Mouse (Mus musculus) left cerebral cortex, postnatal 10 days (tissue): ENCODE results near the gene Schip1. TPM values are rescaled to one million over a fixed set of nuclear protein-coding genes. Genes with fewer than 3 reads are reported as not detected.

Experiments
- DNase-seq, 2 experiments: peaks; one replicate each; pipeline ENCODE4 v3.0.0; 2021 to 2022; ENCODE audit warnings: low spot score in 2 of 2, mixed read lengths in 1 of 2; ENCODE audit errors: extremely low spot score in 1 of 2
- intact Hi-C: fragments of 180-260 bp; cut with DNase I; formaldehyde crosslinking; loops from one replicate; pipeline ENCODE4 v1.15.1; 2025
- total RNA-seq, 2 experiments: library from RNA; stranded (reverse); gene quantifications; 2 replicates each; pipeline ENCODE4 v1.2.3; 2021

Gene Schip1
- total RNA-seq, 2 experiments from 2014 or later, result 182 to 193 TPM

DNA sequence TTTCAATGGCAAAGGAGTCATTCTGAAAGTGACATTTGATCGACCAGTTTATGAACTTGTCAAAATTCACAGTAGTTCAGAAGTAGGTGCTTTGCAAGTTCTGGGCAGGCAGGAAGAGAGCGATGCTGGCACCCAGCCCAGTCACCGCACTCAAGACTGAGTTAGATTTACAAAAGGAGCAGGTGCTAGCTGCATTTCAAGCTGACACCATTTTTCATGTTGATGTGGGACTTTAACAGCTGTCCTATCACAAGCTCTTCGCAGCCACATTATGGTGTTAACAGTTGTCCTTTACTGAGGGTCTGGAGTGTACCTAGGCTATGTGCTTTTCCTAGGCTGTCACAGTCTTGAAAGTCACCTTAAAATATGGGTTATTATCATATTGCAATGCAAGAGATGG is 181.6 kb downstream of the Schip1 start:
- intact Hi-C loops, result no loop called here
- DNase-seq, result peak in 1 of 2 experiments; percentile 49

DNA sequence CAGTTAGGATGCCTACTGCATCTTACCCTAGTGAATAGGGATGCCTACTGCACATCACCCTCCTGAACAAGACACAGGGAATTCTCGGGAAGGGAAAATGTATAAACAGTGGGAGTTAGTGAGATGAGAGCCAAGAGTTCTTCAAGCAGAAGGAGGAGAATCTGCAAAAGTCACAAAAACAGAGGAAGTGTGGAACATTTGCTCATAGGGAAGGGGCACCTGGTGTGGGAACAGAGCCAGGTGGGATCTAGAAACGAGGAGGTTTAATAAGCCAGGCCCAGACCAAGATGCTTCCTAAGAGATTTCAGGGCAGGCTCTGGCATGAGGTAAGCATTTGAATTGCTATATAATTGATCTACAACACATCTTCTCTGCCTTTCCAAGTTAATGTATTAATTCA is 186.0 kb downstream of the Schip1 start:
- peak in 1 of 2 experiments; percentile 20 for DNase-seq
- intact Hi-C loops, result no loop called here

DNA sequence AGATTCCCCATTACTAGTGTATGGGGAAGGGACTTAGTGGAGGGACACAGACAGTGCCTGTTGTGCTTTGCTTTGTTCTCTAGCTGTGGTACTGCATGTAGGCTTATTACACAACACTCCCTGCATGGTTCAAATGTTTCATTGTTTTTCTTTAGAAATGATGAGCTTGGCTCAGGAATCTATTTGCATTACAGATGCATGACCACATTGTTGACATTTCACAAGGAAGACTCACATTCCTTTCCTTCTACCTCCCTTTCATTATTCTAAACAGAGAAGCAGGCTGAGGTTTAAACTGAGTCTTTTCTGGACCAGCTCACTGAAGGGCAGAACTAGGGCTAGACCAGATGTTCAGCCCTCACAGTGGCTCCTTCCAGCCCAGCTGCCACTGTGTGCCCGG is 187.7 kb downstream of the Schip1 start:
- intact Hi-C loops, result no loop called here
- DNase-seq, result no peak

DNA sequence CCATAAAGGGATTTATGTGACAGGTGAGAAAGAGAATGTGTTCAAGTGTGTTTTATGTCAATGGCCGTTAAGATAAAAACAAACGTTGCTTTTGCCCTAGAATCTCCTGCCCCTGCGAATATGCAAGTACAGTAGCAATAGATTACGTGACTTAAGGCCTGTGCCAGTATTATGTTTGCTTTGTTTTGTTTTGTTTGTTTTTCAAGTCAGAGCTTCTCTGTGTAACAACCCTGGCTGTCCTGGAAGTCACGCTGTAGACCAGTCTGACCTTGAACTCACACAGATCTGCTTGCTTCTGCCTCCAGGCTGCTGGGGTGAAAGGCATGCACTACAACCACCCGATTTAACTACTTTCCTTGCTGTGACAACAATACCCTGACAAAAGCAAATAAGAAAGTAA is 197.7 kb downstream of the Schip1 start:
- intact Hi-C loops, result no loop called here
- no peak for DNase-seq

DNA sequence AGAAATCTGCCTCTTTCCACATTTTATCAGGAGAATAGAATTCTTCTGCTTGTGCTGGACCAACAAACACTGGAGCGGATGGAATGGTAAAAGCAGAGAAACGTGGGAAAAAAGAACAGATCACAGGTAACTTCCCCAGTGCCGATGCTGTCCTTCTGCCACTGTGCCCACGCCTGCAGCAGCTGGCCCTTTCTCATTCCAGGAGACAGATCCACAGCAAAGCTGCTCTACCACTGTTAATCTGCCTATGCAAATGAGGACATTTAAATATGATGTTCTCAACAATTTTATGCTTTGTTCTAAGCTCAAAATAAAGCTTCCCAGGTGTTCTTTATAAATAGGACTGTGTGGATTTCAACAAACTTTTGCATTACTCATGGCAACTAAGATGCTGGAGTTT is 203.3 kb downstream of the Schip1 start:
- DNase-seq, result no peak
- intact Hi-C loops, result no loop called here

DNA sequence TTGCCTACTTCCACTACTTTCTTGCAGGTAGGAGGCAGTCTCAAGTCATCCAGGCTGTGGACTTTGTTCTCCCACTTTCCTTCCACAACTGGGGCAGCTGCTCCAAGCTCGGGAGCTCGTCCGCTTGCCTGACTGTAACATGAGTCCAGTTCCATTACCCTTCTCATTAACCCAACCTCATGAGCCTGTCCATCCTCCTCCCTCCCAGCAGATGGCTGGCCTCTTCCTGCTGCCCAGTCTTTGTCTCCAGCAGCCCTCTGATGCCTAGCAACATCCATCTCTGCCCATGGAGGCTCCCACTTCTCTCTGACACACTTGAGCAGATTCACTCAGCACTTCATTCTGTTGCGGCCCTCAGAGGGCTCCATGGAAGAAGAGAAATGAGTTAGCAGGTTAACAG is 204.6 kb downstream of the Schip1 start:
- no peak for DNase-seq
- intact Hi-C loops, result no loop called here

DNA sequence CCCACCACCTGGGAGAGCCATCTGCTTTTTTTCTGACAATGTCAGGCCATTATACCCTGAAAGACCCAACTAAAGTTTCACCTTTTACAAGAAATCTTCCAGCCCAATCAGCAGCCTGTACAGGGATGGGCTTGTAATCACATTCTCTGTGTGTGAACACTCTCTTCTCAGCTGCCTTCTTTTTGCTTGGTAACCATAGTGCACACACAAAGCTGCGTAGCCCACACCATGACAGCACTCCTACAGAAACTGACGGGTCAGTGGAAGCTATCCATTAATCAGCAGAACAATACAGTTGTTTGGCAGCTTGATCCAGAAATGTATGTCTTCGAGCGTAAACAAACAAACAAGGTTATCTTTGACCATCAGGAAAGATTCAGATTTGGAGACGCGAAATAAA is 205.6 kb downstream of the Schip1 start:
- intact Hi-C loops, result no loop called here

DNA sequence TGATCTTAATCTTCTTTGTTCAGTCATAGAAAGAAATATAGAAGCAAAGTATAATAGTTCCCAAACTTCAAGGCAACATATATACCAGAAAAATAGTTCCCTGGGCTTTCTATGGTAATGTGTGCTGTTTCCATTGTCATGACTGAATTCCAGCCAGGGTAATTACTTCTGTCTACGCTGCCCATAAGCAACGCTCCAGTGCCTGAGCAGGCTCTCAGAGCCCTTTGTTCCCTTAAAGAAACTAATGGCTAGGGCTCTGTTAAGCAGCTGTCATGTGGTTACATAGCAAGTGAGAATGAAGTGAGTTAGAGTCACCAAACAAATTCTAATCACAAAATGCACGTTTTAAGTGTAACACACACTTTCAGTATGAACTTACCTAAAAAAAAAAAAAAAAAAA is 206.9 kb downstream of the Schip1 start:
- no peak for DNase-seq
- intact Hi-C loops, result no loop called here

More for the DNA sequence above, 205.6 kb downstream of the Schip1 start:
- no peak for DNase-seq

DNA sequence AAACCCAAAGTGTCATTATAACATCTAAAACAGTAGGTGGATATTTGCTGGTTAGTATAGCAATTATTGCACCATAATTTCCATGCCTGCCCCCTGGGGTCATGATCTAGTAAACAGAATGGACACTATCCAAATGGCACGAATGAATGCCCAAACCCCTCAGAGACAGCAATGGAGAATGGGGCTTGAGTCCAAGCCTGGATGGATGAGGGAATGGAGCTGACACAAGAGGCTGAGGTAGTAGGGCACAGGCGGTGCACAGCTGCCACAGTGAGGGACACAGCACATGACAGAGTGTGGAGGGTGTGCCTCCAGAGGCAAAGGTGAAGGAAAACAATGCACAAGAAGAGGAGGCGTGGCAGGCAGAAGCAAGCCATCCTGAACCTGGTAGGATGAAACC is 207.3 kb downstream of the Schip1 start:
- intact Hi-C loops, result no loop called here

DNA sequence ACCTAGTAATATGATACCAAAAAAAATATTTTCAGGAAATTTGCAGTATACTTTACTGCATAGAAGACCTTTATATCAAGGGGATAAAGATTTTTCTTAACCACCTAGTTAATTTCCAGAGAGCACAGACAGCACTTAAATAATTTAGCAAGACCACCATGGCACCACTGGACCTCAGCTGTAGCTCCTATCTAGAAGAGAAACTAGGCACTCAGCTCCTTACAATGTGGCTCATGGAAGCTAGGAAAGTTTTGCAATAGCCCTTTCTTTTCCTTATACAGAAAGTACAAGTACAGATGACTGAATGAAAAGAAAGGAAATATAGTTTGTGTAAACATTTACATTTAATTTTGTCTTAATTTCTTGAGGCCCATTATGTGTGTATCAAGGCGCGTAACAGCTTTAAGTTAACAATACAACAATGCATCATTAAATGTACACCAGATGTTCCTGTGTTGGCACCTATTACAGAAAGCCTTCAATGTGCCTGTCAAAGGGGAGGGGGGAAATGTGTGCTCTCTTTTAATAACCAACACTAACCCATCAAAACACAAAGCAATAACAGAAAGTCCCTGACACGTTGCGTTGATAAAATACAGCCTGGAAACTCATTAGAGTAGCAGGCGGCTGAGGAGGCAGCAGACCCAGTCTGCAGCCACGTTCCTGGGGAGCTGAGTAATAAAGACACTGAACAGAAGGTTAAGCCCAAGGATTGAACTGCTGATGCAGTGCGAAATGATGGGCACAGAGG is 218.4 kb downstream of the Schip1 start:
- DNase-seq, result no peak
- intact Hi-C loops, result no loop called here

More for the DNA sequence above, 207.3 kb downstream of the Schip1 start:
- DNase-seq, result no peak

DNA sequence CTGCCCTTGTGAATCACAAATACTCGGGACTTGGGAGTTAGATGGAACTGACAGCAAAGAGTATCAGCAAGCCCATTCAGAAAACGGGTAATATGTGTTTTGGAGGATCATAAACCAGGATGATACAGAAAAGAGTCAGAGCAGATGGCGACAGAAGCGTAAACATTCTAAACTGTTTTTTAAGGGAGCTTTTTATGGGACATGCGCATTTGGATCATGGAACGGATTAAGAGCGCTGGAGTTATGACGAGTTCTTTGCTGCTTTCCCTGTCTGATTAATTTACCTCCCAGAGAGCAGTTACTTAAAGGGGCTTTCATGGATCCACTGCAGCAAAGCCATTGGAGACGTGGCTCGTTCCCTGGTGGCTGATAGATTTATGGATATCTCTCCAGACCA is 219.0 kb downstream of the Schip1 start:
- intact Hi-C loops, result no loop called here
- DNase-seq, result no peak

DNA sequence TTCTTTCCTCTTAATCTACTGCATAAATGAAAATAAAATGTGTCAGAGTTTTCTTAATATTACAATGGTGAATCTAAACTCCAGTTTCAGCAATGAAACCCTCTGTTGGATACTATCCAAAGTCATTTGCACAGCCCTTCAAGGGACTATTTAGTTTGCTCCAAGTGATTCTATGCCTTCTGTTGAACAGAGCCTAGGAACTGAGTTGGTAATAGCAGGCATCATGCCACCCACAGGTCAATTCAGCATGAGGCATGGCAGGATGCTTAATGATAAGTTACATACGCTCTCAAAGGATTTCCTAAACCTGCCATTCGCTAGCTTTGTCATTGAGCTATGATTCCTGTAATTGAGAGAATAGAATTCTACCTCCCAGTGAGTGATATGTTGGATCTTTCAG is 219.9 kb downstream of the Schip1 start:
- DNase-seq, result no peak
- intact Hi-C loops, result no loop called here

DNA sequence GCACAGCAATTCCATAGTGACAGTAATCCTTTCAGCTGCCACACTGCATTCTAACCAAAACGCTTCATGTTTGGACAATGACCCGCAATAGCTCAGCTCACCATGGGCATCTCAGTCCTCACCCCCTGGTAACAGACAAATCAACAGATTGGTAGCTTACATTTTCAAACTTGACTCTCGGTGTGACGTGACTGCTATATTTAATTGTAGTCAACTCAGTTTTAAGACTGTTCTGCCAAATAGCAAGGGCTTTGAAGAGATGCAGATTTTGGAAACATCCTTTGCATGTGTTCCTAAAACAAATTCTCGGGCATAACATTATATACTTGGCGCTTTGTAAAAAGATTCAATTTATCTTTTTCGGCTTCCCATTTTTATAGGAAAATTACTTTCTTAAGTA is 232.2 kb downstream of the Schip1 start:
- intact Hi-C loops, result no loop called here
- DNase-seq, result no peak

DNA sequence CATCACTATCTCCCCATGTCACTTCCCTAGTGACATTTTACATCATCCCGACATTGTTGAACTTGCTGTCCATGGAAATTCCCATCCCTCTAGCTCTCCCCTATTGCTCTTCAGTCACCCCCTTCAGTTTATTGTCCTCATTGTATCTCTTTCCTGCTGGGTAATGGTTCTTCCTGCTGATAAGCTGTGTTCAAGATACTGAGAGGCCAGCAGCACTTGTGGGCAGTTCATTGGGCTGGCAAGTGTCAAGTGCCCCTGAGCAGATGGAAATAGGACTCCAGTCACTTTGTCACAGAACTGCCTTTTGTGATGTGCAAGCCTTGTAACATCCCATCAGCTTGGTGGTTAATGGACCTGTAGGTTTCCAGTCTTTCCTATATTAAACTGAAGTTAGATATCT is 241.0 kb downstream of the Schip1 start:
- intact Hi-C loops, result no loop called here
- DNase-seq, result no peak

DNA sequence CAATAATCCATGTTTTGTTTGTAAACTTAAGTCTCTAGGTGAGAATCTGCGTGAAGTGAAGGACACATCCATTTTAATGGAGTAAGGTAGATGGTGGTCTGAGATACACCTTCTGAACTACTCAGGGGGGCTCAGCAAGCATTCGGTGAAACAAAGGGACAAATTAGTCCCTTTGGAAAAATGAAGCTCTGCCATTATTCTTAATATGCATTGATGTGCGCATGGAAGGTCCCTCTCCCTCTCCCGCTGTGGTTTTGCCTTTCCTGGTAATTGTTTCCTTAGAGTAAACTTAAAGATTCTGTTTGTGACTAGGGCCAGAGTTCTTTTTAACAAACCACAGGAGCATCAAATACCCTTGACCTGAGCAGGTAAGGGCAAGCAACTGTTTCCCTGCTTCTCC is 242.1 kb downstream of the Schip1 start:
- intact Hi-C loops, result no loop called here
- no peak for DNase-seq

DNA sequence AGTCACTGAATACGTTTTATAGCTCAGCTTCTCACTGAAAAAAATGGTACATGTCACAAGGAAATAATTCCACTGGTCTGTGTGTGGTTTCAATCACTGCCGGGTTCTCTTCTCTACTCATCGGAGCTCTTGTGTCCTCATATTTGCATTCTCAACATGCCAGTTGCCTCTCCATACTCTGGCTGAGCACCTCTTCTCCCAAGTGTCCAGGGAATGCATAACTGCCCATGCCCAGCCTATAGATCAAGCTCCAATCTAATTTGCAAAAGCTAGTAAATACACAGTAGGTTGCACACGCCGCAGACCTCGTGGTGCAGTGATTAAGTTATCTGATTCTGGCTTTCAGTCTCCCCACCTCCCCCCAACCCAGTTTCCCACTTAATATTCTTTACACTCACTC is 261.0 kb downstream of the Schip1 start:
- intact Hi-C loops, result no loop called here
- no peak for DNase-seq

DNA sequence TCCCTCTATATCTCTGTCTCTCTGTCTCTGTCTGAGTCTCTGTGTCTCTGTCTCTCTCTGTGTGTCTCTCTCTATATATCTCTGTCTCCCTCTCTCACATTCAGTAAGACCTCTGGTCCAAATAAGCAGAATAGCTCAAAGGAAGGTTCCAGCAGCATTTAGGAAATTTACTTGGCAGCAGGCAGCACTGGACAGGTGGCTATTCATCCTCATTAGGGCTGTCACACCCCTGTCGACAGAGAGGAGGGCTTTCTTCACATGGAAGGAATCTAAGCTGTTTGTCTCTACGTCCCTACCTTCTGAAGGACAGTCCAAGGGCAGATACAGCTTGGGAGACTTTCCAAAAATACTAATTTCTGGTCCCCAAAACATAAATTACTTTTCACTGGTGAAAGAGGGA is 267.9 kb downstream of the Schip1 start:
- intact Hi-C loops, result no loop called here
- DNase-seq, result no peak

DNA sequence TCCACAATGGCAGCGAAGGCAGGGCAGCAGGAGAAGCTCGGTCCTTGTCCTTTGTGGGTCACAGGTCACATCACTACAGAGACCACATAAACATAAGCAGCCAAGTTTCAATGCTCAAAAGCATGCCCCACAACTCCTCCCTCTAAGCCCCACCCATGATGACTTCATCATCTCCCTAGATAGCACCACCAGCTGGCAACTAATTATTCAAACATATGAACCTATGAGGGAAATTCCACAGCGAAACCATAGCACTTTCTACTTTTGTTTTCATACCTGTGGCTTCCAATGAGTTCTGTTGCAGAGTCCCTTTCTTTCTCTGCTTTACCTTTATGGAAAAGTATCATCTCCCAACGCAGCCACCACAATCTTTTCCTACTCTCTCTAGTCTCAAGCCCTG is 270.9 kb downstream of the Schip1 start:
- intact Hi-C loops, result no loop called here
- no peak for DNase-seq

DNA sequence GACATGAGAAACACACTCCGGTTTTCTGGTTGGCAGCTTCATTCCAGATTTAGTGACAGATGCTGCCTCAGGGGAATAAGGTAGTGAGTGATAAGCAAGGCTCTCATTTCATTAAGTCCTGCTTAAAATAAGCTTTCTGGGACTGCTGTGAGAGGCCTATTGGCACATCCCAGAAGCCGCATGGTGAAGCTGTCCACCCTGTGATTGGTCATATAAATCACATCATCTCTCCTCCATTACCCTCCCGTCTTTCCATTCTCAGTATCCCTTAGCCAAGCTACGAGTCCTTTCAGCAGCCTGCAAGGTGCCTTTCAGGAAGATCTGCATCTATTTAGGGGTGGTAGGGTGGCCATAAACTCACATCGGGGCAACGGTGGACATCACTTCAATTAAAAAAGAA is 286.0 kb downstream of the Schip1 start:
- intact Hi-C loops, result no loop called here
- DNase-seq, result no peak

DNA sequence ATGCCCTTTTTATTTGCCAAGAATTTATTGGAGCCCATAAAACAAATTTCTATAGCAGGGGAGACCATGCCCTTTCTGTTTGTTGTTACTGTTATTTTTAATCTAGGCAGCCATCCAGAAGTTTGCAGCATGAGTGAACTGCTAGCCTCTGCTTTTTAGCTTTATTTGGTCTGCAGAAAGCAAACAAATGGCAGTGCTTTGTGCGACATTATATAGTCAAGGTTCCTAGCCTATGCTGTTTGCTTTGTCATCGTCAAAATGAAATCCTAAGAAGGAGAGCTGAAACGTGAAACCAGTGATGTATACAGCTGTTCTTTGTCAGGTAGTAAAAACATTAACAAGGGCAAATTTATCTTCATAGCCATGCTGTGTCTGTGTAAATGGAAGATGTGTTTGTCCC is 286.9 kb downstream of the Schip1 start:
- intact Hi-C loops, result no loop called here
- DNase-seq, result no peak

DNA sequence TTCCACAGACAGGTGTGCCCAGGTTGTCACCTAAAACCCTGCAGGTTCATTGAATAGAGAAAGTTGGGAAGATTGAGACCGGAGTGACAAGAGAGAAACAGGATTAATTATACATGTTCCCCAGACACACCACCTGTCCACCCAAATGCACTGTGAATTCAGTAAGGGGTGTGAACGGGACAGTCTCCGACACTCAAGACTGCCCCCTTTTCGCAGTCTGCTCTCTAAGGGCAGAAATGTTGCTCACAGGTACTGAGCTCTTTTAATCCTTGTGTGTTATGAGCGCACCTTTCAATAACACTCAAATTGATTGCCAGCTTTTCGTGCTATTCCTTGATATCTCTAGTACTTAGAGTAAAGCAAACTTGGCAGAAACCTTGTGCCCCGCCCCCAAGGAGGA is 288.4 kb downstream of the Schip1 start:
- DNase-seq, result no peak
- intact Hi-C loops, result no loop called here
